Mouse (Mus musculus) c-Kit-negative CD71-positive TER-119-positive erythroid progenitor cells, embryonic 14.5 days (primary cell): Measurements from ENCODE around the gene Tubg1.
"Not testable (repeated sequence)": the region's sequence is repeated elsewhere in the genome, so short reads cannot be mapped to it uniquely, and the experiment has no call there.

Experiments
- DNase-seq: peaks from one replicate; pipeline ENCODE4 v3.0.0-alpha.2; 2013; ENCODE audit warnings: low read depth, low spot score

Gene Tubg1

GRCm38 (mm10) chr11:101140164-101140819 lies 20.6 kb downstream of the Tubg1 start:
- no peak for DNase-seq

GRCm38 (mm10) chr11:101141088-101141487 lies 21.4 kb downstream of the Tubg1 start:
- DNase-seq, result no peak

GRCm38 (mm10) chr11:101142215-101142967 lies 22.7 kb downstream of the Tubg1 start:
- no peak for DNase-seq

- no peak for DNase-seq
Measured at GRCm38 (mm10) chr11:101143338-101144225, 23.8 kb downstream of the Tubg1 start.

- no peak for DNase-seq
Measured at GRCm38 (mm10) chr11:101146377-101146776, 26.6 kb downstream of the Tubg1 start.

GRCm38 (mm10) chr11:101148751-101149150 lies 29.0 kb downstream of the Tubg1 start:
- DNase-seq, result no peak

GRCm38 (mm10) chr11:101149178-101150105 lies 29.7 kb downstream of the Tubg1 start:
- DNase-seq, result no peak

DNA sequence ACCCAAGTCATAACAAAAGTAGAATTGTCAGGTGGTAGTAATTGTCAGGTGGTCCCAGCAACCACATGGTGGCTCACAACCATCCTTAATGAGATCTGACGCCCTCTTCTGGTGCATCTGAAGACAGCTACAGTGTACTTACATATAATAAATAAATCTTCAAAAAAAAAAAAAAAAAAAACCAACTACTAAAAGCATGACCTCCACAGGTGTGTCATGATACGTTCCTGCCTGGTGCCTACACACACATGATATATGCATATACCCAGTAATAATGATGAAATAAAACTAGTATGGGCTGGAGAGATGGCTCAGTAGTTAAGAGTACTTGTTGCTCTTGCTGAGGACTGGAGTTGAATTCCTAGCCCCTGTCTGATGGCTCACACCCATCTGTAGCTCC lies 31.3 kb downstream of the Tubg1 start:
- no peak for DNase-seq

- DNase-seq, result no peak
Measured at GRCm38 (mm10) chr11:101152825-101153224, 33.1 kb downstream of the Tubg1 start.

DNA sequence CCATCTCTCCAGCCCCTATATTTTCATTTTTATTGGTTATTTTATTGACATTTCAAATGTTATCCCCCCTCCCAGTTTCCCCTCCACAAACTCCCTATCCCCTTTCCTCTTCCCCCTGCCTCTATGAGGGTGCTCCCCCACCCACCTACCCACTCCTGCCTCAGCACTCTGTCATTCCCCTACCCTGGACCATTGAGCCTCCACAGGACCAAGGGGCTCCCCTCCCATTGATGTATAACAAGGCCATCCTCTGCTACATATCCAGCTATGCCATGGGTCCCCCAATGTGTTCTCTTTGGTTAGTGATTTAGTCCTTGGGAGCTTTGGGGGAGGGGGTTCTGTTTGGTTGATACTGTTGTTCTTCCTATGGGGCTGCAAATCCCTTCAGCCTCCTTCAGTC lies 34.9 kb downstream of the Tubg1 start:
- no peak for DNase-seq

DNA sequence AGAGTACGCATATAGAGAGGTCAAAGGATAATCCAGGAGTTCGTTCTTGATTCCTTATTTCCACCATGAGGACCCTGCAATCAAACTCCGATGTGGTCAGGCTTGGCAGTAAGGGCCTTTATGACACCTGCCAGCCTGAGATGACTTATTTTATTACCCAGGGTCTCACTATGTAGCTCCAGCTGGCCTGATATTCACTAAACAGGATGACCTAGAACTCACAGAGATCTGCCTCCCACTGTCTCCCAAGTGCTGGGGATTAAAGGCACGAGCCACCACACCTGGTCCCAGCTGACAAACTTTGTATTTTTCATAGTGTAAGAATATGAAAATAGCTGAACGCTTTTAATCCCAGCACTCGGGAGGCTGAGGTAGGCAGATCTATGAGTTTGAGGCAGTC lies 35.4 kb downstream of the Tubg1 start:
- no peak for DNase-seq

GRCm38 (mm10) chr11:101155728-101156371 lies 36.1 kb downstream of the Tubg1 start, which contains the start of gene Tubg2:
Gene Tubg2 (plus strand): TSS chr11:101155907.
- no peak for DNase-seq

DNA sequence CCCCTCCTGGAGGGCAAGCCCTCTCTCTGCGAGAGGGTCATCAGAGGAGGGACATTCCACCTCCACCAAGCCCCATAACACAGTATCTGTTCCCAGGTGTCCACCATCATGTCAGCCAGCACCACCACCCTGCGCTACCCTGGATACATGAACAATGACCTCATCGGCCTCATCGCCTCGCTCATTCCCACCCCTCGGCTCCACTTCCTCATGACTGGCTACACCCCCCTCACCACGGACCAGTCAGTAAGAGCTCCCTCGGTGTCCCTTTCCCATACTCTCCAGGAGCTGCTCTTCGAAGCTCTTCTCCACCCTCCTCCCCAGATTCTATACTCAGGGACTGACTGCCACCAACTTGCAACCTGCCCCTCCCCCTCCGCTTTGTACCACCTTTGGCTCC lies 40.4 kb downstream of the Tubg1 start:
- DNase-seq, result not testable (repeated sequence)

DNA sequence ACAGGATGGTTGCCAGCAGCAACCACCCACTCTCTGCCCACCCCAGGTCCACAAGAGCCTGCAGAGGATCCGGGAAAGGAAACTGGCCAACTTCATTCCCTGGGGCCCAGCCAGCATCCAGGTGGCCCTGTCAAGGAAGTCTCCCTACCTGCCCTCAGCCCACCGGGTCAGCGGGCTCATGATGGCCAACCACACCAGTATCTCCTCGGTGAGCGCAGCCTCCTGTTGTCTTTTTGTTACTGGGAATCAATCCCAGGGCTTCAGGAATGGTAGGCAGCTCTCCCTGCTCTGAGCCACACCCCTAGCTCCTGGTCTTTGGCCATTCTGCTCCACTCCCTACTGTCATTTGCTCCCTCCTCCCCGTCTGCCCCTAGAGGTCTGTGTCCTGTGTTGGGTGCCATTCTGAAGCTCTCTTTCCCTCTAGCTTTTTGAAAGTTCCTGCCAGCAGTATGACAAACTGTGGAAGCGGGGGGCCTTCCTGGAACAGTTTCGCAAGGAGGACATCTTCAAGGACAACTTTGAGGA lies 41.3 kb downstream of the Tubg1 start:
- DNase-seq, result not testable (repeated sequence)

DNA sequence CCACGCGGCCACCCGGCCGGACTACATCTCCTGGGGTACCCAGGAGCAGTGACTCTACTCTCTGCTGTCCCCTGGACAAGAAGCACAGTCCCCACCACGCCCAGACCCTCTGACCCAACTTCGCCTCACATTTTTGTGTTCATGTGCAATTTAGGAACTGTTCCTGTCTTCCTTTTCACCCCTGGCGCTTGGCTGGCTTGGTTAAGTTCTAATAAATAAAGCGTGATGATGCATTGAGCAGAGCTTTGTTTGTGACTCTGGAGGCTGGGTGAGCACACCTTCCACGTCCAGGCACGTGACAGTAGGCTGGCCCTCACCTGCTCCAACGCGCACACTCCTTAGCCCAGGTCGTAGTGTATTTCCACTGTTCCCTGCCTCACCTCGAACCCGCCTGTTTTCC lies 41.8 kb downstream of the Tubg1 start:
- no peak for DNase-seq

- DNase-seq, result no peak
Measured at GRCm38 (mm10) chr11:101162301-101162700, 42.6 kb downstream of the Tubg1 start.

DNA sequence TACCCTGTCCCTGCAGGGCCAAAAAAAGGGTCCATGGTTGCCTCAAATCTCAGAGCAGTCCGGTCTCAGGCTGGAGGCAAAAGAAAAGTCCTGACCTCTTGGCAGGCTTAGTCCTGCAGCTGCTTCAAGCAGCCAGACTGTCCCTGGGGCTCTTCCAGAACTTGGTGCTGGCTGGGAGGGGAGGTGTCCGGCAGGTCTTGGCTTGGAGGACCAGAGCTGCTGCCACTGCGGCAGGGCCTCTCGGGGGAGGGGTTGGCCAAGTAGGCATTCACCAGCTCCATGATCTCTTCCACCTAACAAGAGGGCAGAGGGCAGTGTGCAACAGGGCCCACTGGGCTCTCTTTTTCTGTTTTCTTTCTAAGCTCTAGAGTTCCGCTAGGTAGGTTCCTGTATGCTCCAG lies 43.0 kb downstream of the Tubg1 start:
- no peak for DNase-seq

DNA sequence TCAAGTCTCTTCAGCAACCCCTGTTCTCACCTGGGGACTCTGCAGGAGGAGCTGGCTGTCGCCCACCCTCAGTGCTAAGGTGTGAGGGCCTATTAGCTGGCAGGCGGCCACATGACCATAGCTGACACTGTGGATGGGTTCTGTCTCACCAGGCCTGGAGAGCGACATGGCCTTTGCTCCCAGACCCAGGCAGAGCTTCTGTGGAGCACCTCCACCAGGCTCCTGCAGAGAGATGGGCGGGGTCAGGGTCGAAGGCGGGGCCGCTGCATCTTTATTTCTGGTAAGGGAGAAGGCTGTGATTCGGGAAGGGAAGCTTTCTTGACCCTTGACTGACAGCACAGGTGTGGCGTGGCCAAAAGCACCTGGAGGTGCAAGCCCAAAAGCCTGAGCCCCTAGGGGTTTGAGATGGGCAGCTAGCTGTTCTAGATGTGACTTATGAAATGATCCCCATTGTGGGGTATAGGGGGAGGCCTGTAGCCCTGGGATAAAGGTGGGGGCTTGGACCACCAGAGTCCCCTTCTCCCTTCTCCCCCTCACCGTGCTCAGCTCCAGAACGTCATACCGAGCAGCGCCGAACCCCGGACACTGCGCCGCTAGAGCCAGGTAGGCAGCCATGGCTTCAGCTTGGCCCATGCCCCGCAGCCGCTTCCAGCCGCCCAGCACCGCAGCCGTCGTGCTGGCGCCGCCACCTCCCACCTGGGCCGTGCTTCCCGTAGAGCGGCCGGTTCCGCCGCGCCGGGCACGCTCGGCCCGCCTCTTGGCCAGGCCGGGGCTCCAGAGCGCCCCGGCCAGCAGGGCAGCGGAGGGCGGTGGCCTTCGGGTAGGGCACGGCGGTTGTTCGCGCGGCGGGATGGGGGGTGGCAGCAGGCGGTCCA lies 44.0 kb downstream of the Tubg1 start:
- no peak for DNase-seq

DNA sequence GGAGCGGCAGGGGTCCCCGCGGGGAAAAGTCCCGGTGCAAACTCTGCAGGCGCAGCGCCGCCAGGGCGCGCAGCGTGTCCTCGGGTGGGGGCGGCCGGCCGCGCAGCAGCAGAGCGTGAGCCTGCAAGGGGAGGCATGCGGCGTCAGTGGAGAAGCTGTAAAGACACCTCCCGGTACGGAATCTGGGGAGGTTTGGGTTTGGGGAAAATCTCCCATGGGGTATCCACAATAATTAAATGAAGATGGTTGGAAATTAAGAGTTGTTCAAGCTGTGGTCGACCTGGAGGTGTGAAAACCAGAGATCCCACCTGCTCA lies 44.6 kb downstream of the Tubg1 start:
- no peak for DNase-seq
